Mouse (Mus musculus) hindbrain, embryonic 14.5 days (tissue): ENCODE measurements at regions not wholly inside any gene's neighbourhood (a gene's known extent, or its start where the extent isn't known, plus 50 kb on each side); places are given as distances from the start of the nearest gene placed in this dataset.

ENCODE experiments used
- ATAC-seq: fragments of 200-750 bp; cut with Nextera tagmentation; 2 replicates; pipeline ENCODE4 v1.8.0; 2017; ENCODE audit warnings: moderate number of reproducible peaks, mild to moderate bottlenecking, moderate TSS enrichment, moderate library complexity; ENCODE audit not compliant: low FRiP score
- DNase-seq: peaks from one replicate; pipeline ENCODE4 v3.0.0-alpha.2; 2015; ENCODE audit warnings: low spot score
- H3K27ac ChIP-seq: fragments of 300-500 bp; sonication (generic); 2 replicates; pipeline ENCODE4 v1.5.1; 2014; ENCODE audit warnings: mild to moderate bottlenecking, moderate library complexity
- H3K27me3 ChIP-seq: fragments of 300-500 bp; sonication (generic); 2 replicates; pipeline ENCODE4 v1.6.1; 2014; ENCODE audit warnings: mild to moderate bottlenecking, low read length, mixed read lengths; ENCODE audit not compliant: control insufficient read depth, insufficient read depth
- H3K36me3 ChIP-seq: fragments of 300-500 bp; sonication (generic); replicated peaks from 2 replicates; pipeline ENCODE4 v1.6.1; 2014; ENCODE audit not compliant: control insufficient read depth, insufficient read depth
- H3K4me1 ChIP-seq: fragments of 300-500 bp; sonication (generic); replicated peaks from 2 replicates; pipeline ENCODE4 v1.6.1; 2014; ENCODE audit warnings: antibody characterized with exemption, low read length, mixed read lengths; ENCODE audit not compliant: control insufficient read depth, insufficient read depth
- H3K4me2 ChIP-seq: fragments of 300-500 bp; sonication (generic); replicated peaks from 2 replicates; pipeline ENCODE4 v1.6.1; 2014; ENCODE audit warnings: mild to moderate bottlenecking, moderate library complexity
- H3K4me3 ChIP-seq: fragments of 300-500 bp; sonication (generic); replicated peaks from 2 replicates; pipeline ENCODE4 v1.5.1; 2014; ENCODE audit warnings: mild to moderate bottlenecking, low read length
- H3K9ac ChIP-seq: fragments of 300-500 bp; sonication (generic); 2 replicates; pipeline ENCODE4 v1.6.1; 2014
- H3K9me3 ChIP-seq: fragments of 300-500 bp; sonication (generic); 2 replicates; pipeline ENCODE4 v1.6.1; 2016; ENCODE audit warnings: low read length; ENCODE audit not compliant: control insufficient read depth
- WGBS: fragments of 180-500 bp; shearing (Covaris S2); extraction: QIAGEN DNeasy Blood & Tissue Kit; methylation state at CpG from one replicate; pipeline ENCODE4 v1.1.7; 2014; 5-methylcytosine and 5-hydroxymethylcytosine counted together

GRCm38 (mm10) chr3:133753041-133753440 lies 208.1 kb upstream of the Tet2 start:
- no peak overlapping the region for H3K27ac ChIP-seq
- peaks cover 24% of the 10 kb centered on the region for H3K4me1 ChIP-seq
- H3K9ac ChIP-seq: no peak overlapping the region
- no peak for ATAC-seq
- H3K4me2 ChIP-seq: no peak overlapping the region
- no peaks in the 10 kb centered on the region; the same call in 1 of the 2 replicates for H3K27me3 ChIP-seq
- WGBS: 78% methylated on average over 3 of the region's 3 CpGs
- H3K9me3 ChIP-seq: no peaks in the 10 kb centered on the region
- no peaks in the 10 kb centered on the region for H3K36me3 ChIP-seq
- no peak overlapping the region for H3K4me3 ChIP-seq
- no peak for DNase-seq

GRCm38 (mm10) chr3:133754006-133754910 lies 209.3 kb upstream of the Tet2 start:
- 12% methylated on average over 14 of the region's 14 CpGs for WGBS
- ATAC-seq: peak; percentile 77
- H3K36me3 ChIP-seq: no peaks in the 10 kb centered on the region
- H3K9me3 ChIP-seq: no peaks in the 10 kb centered on the region
- H3K4me1 ChIP-seq: peaks cover 24% of the 10 kb centered on the region
- peak overlapping the region; percentile 34 for H3K9ac ChIP-seq
- H3K27me3 ChIP-seq: no peaks in the 10 kb centered on the region; the same call in 1 of the 2 replicates
- H3K4me3 ChIP-seq: 0 out of 2 replicates have a peak overlapping the region, but pooled peaks have one; percentile 11
- DNase-seq: peak; percentile 61
- H3K4me2 ChIP-seq: peak overlapping the region; percentile 48
- H3K27ac ChIP-seq: peak overlapping the region; percentile 79

- 0 out of 2 replicates have a peak overlapping the region, but pooled peaks have one; percentile 11 for H3K4me3 ChIP-seq
- peaks cover 24% of the 10 kb centered on the region for H3K4me1 ChIP-seq
- ATAC-seq: peak; percentile 87
- peak overlapping the region; percentile 48 for H3K4me2 ChIP-seq
- no peaks in the 10 kb centered on the region; the same call in 1 of the 2 replicates for H3K27me3 ChIP-seq
- peak overlapping the region; percentile 79 for H3K27ac ChIP-seq
- H3K9me3 ChIP-seq: no peaks in the 10 kb centered on the region
- no peaks in the 10 kb centered on the region for H3K36me3 ChIP-seq
- 0% methylated on average over 3 of the region's 3 CpGs for WGBS
- no peak overlapping the region for H3K9ac ChIP-seq
- DNase-seq: peak; percentile 71
These were observed 209.9 kb upstream of the Tet2 start for GRCm38 (mm10) chr3:133754911-133755259.

GRCm38 (mm10) chr3:133757756-133758420 lies 212.9 kb upstream of the Tet2 start:
- Histone ChIP-seq H3K9me3 (no peaks in the 10 kb centered on the region), H3K4me3 (no peak overlapping the region), H3K27me3 (no peaks in the 10 kb centered on the region; the same call in 1 of the 2 replicates), H3K27ac (no peak overlapping the region), H3K4me1 (peaks cover 23% of the 10 kb centered on the region), H3K36me3 (no peaks in the 10 kb centered on the region), H3K4me2 (no peak overlapping the region), H3K9ac (no peak overlapping the region)
- DNase-seq (no peak), ATAC-seq (no peak)
- WGBS: 81% methylated on average over 12 of the region's 12 CpGs

GRCm38 (mm10) chr3:133758421-133758820 lies 213.5 kb upstream of the Tet2 start:
- Histone ChIP-seq H3K36me3 (no peaks in the 10 kb centered on the region), H3K27me3 (no peaks in the 10 kb centered on the region; the same call in 1 of the 2 replicates), H3K9me3 (no peaks in the 10 kb centered on the region), H3K4me2 (no peak overlapping the region), H3K9ac (no peak overlapping the region), H3K27ac (no peak overlapping the region), H3K4me1 (peaks cover 18% of the 10 kb centered on the region), H3K4me3 (no peak overlapping the region)
- 22% methylated on average over 4 of the region's 4 CpGs for WGBS
- DNase-seq: no peak
- no peak for ATAC-seq

- DNase-seq: no peak
- H3K4me1 ChIP-seq: peaks cover 6% of the 10 kb centered on the region
- no peaks in the 10 kb centered on the region for H3K36me3 ChIP-seq
- H3K9ac ChIP-seq: no peak overlapping the region
- H3K27ac ChIP-seq: no peak overlapping the region
- H3K4me2 ChIP-seq: no peak overlapping the region
- H3K4me3 ChIP-seq: no peak overlapping the region
- WGBS: 72% methylated on average over 2 of the region's 2 CpGs
- H3K9me3 ChIP-seq: no peaks in the 10 kb centered on the region
- ATAC-seq: no peak
- H3K27me3 ChIP-seq: no peaks in the 10 kb centered on the region; the same call in 1 of the 2 replicates
These were observed 214.7 kb upstream of the Tet2 start for GRCm38 (mm10) chr3:133759611-133760010.

GRCm38 (mm10) chr3:133760221-133760620 lies 215.3 kb upstream of the Tet2 start:
- no peaks in the 10 kb centered on the region; the same call in 1 of the 2 replicates for H3K27me3 ChIP-seq
- ATAC-seq: no peak
- 0 out of 2 replicates have a peak, but pooled peaks cover under 1% of the 10 kb centered on the region for H3K4me1 ChIP-seq
- H3K9me3 ChIP-seq: no peaks in the 10 kb centered on the region
- DNase-seq: no peak
- H3K36me3 ChIP-seq: no peaks in the 10 kb centered on the region
- no peak overlapping the region for H3K9ac ChIP-seq
- no peak overlapping the region for H3K27ac ChIP-seq
- WGBS: 82% methylated on average over 1 of the region's 1 CpGs
- no peak overlapping the region for H3K4me3 ChIP-seq
- H3K4me2 ChIP-seq: no peak overlapping the region

- no peaks in the 10 kb centered on the region for H3K9me3 ChIP-seq
- no peak overlapping the region for H3K4me3 ChIP-seq
- no peaks in the 10 kb centered on the region for H3K4me1 ChIP-seq
- ATAC-seq: no peak
- no peak overlapping the region for H3K4me2 ChIP-seq
- H3K27me3 ChIP-seq: no peaks in the 10 kb centered on the region
- H3K27ac ChIP-seq: no peak overlapping the region
- no peak for DNase-seq
- H3K9ac ChIP-seq: no peak overlapping the region
- H3K36me3 ChIP-seq: no peaks in the 10 kb centered on the region
These were observed 218.8 kb upstream of the Tet2 start for GRCm38 (mm10) chr3:133763721-133764120.

GRCm38 (mm10) chr3:133773490-133773889 lies 228.6 kb upstream of the Tet2 start:
- no peak for ATAC-seq
- H3K27me3 ChIP-seq: no peaks in the 10 kb centered on the region
- H3K4me2 ChIP-seq: no peak overlapping the region
- no peak overlapping the region for H3K9ac ChIP-seq
- no peaks in the 10 kb centered on the region for H3K4me1 ChIP-seq
- H3K4me3 ChIP-seq: no peak overlapping the region
- H3K36me3 ChIP-seq: no peaks in the 10 kb centered on the region
- WGBS: 83% methylated on average over 2 of the region's 2 CpGs
- no peaks in the 10 kb centered on the region for H3K9me3 ChIP-seq
- no peak overlapping the region for H3K27ac ChIP-seq
- DNase-seq: peak; percentile 7
